Mouse (Mus musculus) CH12.LX (cell line): ENCODE results near the gene Ccdc157. TPM values are rescaled to one million over a fixed set of nuclear protein-coding genes. Genes with fewer than 3 reads are reported as not detected.

Source experiments
- DNase-seq: peaks from one replicate; pipeline ENCODE4 v3.0.0-alpha.2; 2013; ENCODE audit errors: extremely low read depth
- H3K27ac ChIP-seq: 2 replicates; pipeline ENCODE4 v1.5.1; 2012; ENCODE audit warnings: low read depth, mild to moderate bottlenecking, control low read depth, moderate library complexity; ENCODE audit not compliant: insufficient read depth
- H3K27me3 ChIP-seq: replicated peaks from 2 replicates; pipeline ENCODE3; 2012; ENCODE audit warnings: inconsistent platforms
- H3K36me3 ChIP-seq, 2 experiments: replicated peaks in 1 of 2; 2 replicates each; pipeline versions ENCODE3 to v1.6.1; 2012; ENCODE audit warnings: inconsistent platforms in 1 of 2, low read length in 1 of 2, mild to moderate bottlenecking in 1 of 2, mixed read lengths in 1 of 2, moderate library complexity in 1 of 2; ENCODE audit not compliant: control insufficient read depth in 1 of 2, insufficient read depth in 1 of 2
- H3K4me1 ChIP-seq, 2 experiments: 2 replicates each; pipeline ENCODE4 v1.6.1; 2012; ENCODE audit warnings: inconsistent platforms in 1 of 2, moderate library complexity in 1 of 2; ENCODE audit not compliant: insufficient read depth in 2 of 2, control insufficient read depth in 1 of 2
- H3K4me2 ChIP-seq: 2 replicates; pipeline ENCODE4 v1.6.1; 2012; ENCODE audit warnings: low read depth, mild to moderate bottlenecking, control low read depth; ENCODE audit not compliant: poor library complexity, insufficient read depth, severe bottlenecking
- H3K4me3 ChIP-seq, 3 experiments: fragments of 150-350 bp in 1 of 3; sonication (generic) in 1 of 3; replicated peaks in 1 of 3; 2 replicates each; pipeline versions ENCODE3 to v1.5.1; 2011 to 2012; ENCODE audit warnings: low read depth in 2 of 3, low read length in 2 of 3, mild to moderate bottlenecking in 2 of 3, moderate library complexity in 2 of 3, control low read depth in 1 of 3, improper control_type of control experiment in 1 of 3, inconsistent platforms in 1 of 3, mixed read lengths in 1 of 3; ENCODE audit not compliant: poor library complexity in 1 of 3
- H3K79me2 ChIP-seq: replicated peaks from 2 replicates; pipeline ENCODE4 v1.6.1; 2012; ENCODE audit warnings: mild to moderate bottlenecking, moderate library complexity; ENCODE audit not compliant: control insufficient read depth, poor library complexity, insufficient read depth, severe bottlenecking; ENCODE audit errors: extremely low read depth
- H3K9ac ChIP-seq: 2 replicates; pipeline ENCODE4 v1.6.1; 2012; ENCODE audit warnings: low read depth, mild to moderate bottlenecking, control low read depth, moderate library complexity; ENCODE audit not compliant: insufficient read depth
- H3K9me3 ChIP-seq: replicated peaks from 2 replicates; pipeline ENCODE3; 2012; ENCODE audit warnings: low read length, inconsistent platforms, mixed read lengths
- BHLHE40 ChIP-seq: IDR thresholded peaks from 2 replicates; pipeline ENCODE4 v1.6.1; 2011; ENCODE audit warnings: mild to moderate bottlenecking, low read depth, low read length, improper control_type of control experiment
- CHD1 ChIP-seq: IDR thresholded peaks from 2 replicates; pipeline ENCODE4 v1.6.1; 2012; ENCODE audit warnings: low read depth, low read length, improper control_type of control experiment, inconsistent platforms
- E2F4 ChIP-seq: IDR thresholded peaks from 2 replicates; pipeline ENCODE4 v1.6.1; 2011; ENCODE audit warnings: low read depth, low read length, improper control_type of control experiment; ENCODE audit not compliant: insufficient replicate concordance
- ETS1 ChIP-seq: conservative IDR thresholded peaks from 2 replicates; pipeline ENCODE4 v1.6.1; 2012; ENCODE audit warnings: low read depth, mild to moderate bottlenecking, inconsistent platforms, low read length, improper control_type of control experiment, moderate library complexity
- GABPA ChIP-seq: IDR thresholded peaks from 2 replicates; pipeline ENCODE4 v1.6.1; 2012; ENCODE audit warnings: low read depth, low read length, improper control_type of control experiment, inconsistent platforms; ENCODE audit not compliant: insufficient replicate concordance
- HCFC1 ChIP-seq: IDR thresholded peaks from 2 replicates; pipeline ENCODE4 v1.6.1; 2012; ENCODE audit warnings: low read depth, mild to moderate bottlenecking, inconsistent platforms, low read length, improper control_type of control experiment
- IRF4 ChIP-seq: IDR thresholded peaks from 2 replicates; pipeline ENCODE4 v1.6.1; 2014; ENCODE audit warnings: low read depth, mild to moderate bottlenecking, inconsistent platforms, low read length, improper control_type of control experiment
- JUN ChIP-seq: IDR thresholded peaks from 2 replicates; pipeline ENCODE4 v1.6.1; 2011; ENCODE audit warnings: low read depth, mild to moderate bottlenecking, low read length, improper control_type of control experiment, moderate library complexity; ENCODE audit not compliant: insufficient read depth
- KAT2A ChIP-seq: IDR thresholded peaks from 2 replicates; pipeline ENCODE4 v1.6.1; 2012; ENCODE audit warnings: low read length, improper control_type of control experiment, inconsistent platforms; ENCODE audit not compliant: insufficient replicate concordance
- MAFK ChIP-seq: IDR thresholded peaks from 2 replicates; pipeline ENCODE4 v1.6.1; 2011; ENCODE audit warnings: low read length, improper control_type of control experiment; ENCODE audit not compliant: insufficient replicate concordance
- MAX ChIP-seq: IDR thresholded peaks from 2 replicates; pipeline ENCODE4 v1.6.1; 2011; ENCODE audit warnings: low read length, improper control_type of control experiment
- MAZ ChIP-seq: IDR thresholded peaks from 2 replicates; pipeline ENCODE4 v1.6.1; 2012; ENCODE audit warnings: low read depth, mild to moderate bottlenecking, inconsistent platforms, low read length, improper control_type of control experiment, moderate library complexity
- MEF2A ChIP-seq: IDR thresholded peaks from 2 replicates; pipeline ENCODE4 v1.6.1; 2014; ENCODE audit warnings: low read depth, mild to moderate bottlenecking, inconsistent platforms, low read length, improper control_type of control experiment, borderline replicate concordance
- MXI1 ChIP-seq: IDR thresholded peaks from 2 replicates; pipeline ENCODE4 v1.6.1; 2011; ENCODE audit warnings: mild to moderate bottlenecking, low read depth, low read length, improper control_type of control experiment
- MYC ChIP-seq: IDR thresholded peaks from 2 replicates; pipeline ENCODE4 v1.6.1; 2011; ENCODE audit warnings: low read depth, mild to moderate bottlenecking, improper control_type of control experiment, low read length
- PAX5 ChIP-seq: IDR thresholded peaks from 2 replicates; pipeline ENCODE4 v1.6.1; 2012; ENCODE audit warnings: low read length, inconsistent platforms, mixed read lengths
- POLR2A ChIP-seq: IDR thresholded peaks from 2 replicates; pipeline ENCODE4 v1.6.1; 2011; ENCODE audit warnings: low read depth, mild to moderate bottlenecking, improper control_type of control experiment, low read length
- POLR2AphosphoS2 ChIP-seq: IDR thresholded peaks from 2 replicates; pipeline ENCODE4 v1.6.1; 2011; ENCODE audit warnings: low read depth, low read length, improper control_type of control experiment
- RCOR1 ChIP-seq: conservative IDR thresholded peaks from 2 replicates; pipeline ENCODE4 v1.6.1; 2012; ENCODE audit warnings: low read depth, mild to moderate bottlenecking, inconsistent platforms, low read length, improper control_type of control experiment
- SIN3A ChIP-seq: IDR thresholded peaks from 2 replicates; pipeline ENCODE4 v1.6.1; 2012; ENCODE audit warnings: low read length, improper control_type of control experiment, inconsistent platforms
- SMC3 ChIP-seq: IDR thresholded peaks from 2 replicates; pipeline ENCODE4 v1.6.1; 2011; ENCODE audit warnings: low read depth, low read length, improper control_type of control experiment
- TBP ChIP-seq: conservative IDR thresholded peaks from 2 replicates; pipeline ENCODE4 v1.6.1; 2011; ENCODE audit warnings: low read depth, low read length, improper control_type of control experiment
- UBTF ChIP-seq: IDR thresholded peaks from 2 replicates; pipeline ENCODE4 v1.6.1; 2012; ENCODE audit warnings: low read depth, mild to moderate bottlenecking, inconsistent platforms, low read length, improper control_type of control experiment, moderate library complexity
- USF1 ChIP-seq: IDR thresholded peaks from 2 replicates; pipeline ENCODE4 v1.6.1; 2014; ENCODE audit warnings: low read depth, mild to moderate bottlenecking, inconsistent platforms, low read length, improper control_type of control experiment
- USF2 ChIP-seq: conservative IDR thresholded peaks from 2 replicates; pipeline ENCODE4 v1.6.1; 2011; ENCODE audit warnings: low read depth, low read length, improper control_type of control experiment
- ZMIZ1 ChIP-seq: IDR thresholded peaks from 2 replicates; pipeline ENCODE4 v1.6.1; 2012; ENCODE audit warnings: low read depth, mild to moderate bottlenecking, inconsistent platforms, low read length, improper control_type of control experiment
- ZNF384 ChIP-seq: IDR thresholded peaks from 2 replicates; pipeline ENCODE4 v1.6.1; 2012; ENCODE audit warnings: low read depth, low read length, improper control_type of control experiment, inconsistent platforms
- dilution Hi-C: fragments of 300-500 bp; cut with MboI; formaldehyde crosslinking; loops from 2 replicates; pipeline ENCODE4 v1.14.3; 2020; ENCODE audit warnings: low sequenced_read_pairs; ENCODE audit not compliant: extremely low pct_unique_long_range_greater_than_20kb, extremely low pct_ligation_motif_present
- in situ Hi-C: fragments of 300-500 bp; cut with MboI; formaldehyde crosslinking; loops from 3 replicates; pipeline ENCODE4 v1.14.3; 2019; ENCODE audit warnings: low sequenced_read_pairs, low pct_ligation_motif_present, low pct_unique_long_range_greater_than_20kb, mixed read lengths
- polyA plus RNA-seq: library from polyadenylated mRNA; unstranded; fragments of >175 nt; gene quantifications from 2 replicates; pipeline ENCODE4 v1.2.1, GENCODE M21; 2012; ENCODE audit warnings: low read depth; ENCODE audit not compliant: insufficient read length
- total RNA-seq, 2 experiments: library from RNA; depleted of rRNA; stranded (reverse); fragments of 300-350 nt in 1 of 2; fragments of >200 nt in 1 of 2; gene quantifications; 2 replicates each; pipeline ENCODE4 v1.2.3; 2012 to 2014

Ccdc157 gene
- total and polyA plus RNA-seq, 3 experiments, result 2.3 to 4.4 (median 4.0) TPM

DNA sequence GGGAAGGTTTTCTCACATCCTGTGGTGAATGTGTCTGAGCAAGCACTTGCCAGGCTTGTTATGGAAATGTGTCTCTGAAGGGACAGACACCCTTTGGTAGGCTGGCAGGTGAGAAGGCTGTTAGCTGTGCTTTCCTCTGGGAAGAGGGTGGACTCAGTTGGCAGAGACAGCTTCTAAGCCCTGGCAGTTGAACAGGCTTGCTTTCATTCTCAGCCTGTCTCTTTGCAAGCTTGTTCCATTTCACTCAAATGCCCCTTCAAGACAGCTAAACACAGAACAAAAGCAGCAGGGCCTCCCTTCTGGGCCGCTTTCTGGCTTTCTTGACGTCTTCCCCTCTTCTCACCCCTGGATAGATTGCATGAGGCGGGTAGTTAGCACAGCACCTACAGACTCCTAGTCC lies 60.6 kb downstream of the Ccdc157 start:
- H3K4me1 ChIP-seq, result peaks cover 5 to 23% of the 10 kb centered on the region in 2 experiments; a peak in 3 of 4 replicates
- dilution Hi-C loops, result no loop called here
- H3K4me2 ChIP-seq, result no peak overlapping the region
- no peaks in the 10 kb centered on the region for H3K9me3 ChIP-seq
- H3K36me3 ChIP-seq, result peaks cover 29 to 56% of the 10 kb centered on the region in 2 experiments
- DNase-seq, result no peak
- H3K27me3 ChIP-seq, result no peaks in the 10 kb centered on the region
- no peak overlapping the region for H3K27ac ChIP-seq
- H3K79me2 ChIP-seq, result no peaks in the 10 kb centered on the region
- TF ChIP-seq ZMIZ1 (no peak), GABPA (no peak), PAX5 (no peak), IRF4 (no peak), TBP (no peak), CHD1 (no peak), POLR2AphosphoS2 (no peak), POLR2A (no peak), MEF2A (no peak), ZNF384 (no peak), MYC (no peak)
- H3K9ac ChIP-seq, result no peak overlapping the region
- in situ Hi-C loops, result no loop called here
- no peak overlapping the region for H3K4me3 ChIP-seq

DNA sequence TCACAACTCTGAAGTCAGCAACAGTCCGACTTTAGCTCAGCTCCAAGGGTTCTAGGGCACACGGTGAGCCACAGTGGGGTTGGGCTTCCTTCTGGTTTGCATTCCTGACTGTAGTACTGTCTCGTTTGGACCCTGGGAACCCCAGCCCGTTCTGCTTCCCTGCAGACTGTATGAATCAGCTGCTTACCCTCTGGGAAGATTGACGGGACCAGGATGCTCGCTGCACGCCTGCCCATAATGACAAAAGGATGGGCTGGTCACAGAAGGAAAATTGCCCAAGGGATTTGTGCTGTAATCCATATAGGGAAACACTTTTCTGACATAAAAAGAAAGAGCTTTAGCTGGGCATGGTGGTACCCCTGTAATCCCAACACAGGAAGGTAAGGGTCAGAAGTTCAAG lies 61.3 kb downstream of the Ccdc157 start:
- dilution Hi-C loops, result no loop called here
- H3K79me2 ChIP-seq, result no peaks in the 10 kb centered on the region

More for the DNA sequence above, 61.3 kb downstream of the Ccdc157 start:
- Histone ChIP-seq H3K27ac (no peak overlapping the region), H3K36me3 (peaks cover 27 to 57% of the 10 kb centered on the region in 2 experiments), H3K4me2 (no peak overlapping the region), H3K27me3 (no peaks in the 10 kb centered on the region), H3K4me1 (peaks cover 9 to 29% of the 10 kb centered on the region in 2 experiments), H3K9ac (no peak overlapping the region), H3K9me3 (no peaks in the 10 kb centered on the region), H3K4me3 (no peak overlapping the region)
- in situ Hi-C loops, result no loop called here
- no peak for DNase-seq
- TF ChIP-seq USF1 (no peak), BHLHE40 (no peak), PAX5 (no peak), JUN (no peak), USF2 (no peak), KAT2A (no peak), IRF4 (no peak), POLR2A (no peak), ETS1 (no peak), MAX (no peak), UBTF (no peak), MAZ (no peak), MXI1 (no peak), MAFK (no peak), RCOR1 (no peak), E2F4 (no peak), SMC3 (no peak), SIN3A (no peak), HCFC1 (no peak)
- TF ChIP-seq, all 38 proteins: peak for 0
